Mouse (Mus musculus) testis, adult 2 months (tissue): ENCODE results near the gene Zfp553. TPM values are rescaled to one million over a fixed set of nuclear protein-coding genes. Genes with fewer than 3 reads are reported as not detected.

Experiments
- H3K27ac ChIP-seq: fragments of 200-500 bp; 2 replicates; pipeline ENCODE4 v1.5.1; 2012; ENCODE audit warnings: low read depth, low read length; ENCODE audit not compliant: control insufficient read depth, insufficient read depth
- H3K27me3 ChIP-seq: fragments of 200-500 bp; 2 replicates; pipeline ENCODE4 v1.6.1; 2012; ENCODE audit warnings: mild to moderate bottlenecking, low read length, moderate library complexity; ENCODE audit not compliant: control insufficient read depth, insufficient read depth
- H3K36me3 ChIP-seq: fragments of 200-500 bp; 2 replicates; pipeline ENCODE4 v1.6.1; 2012; ENCODE audit warnings: mild to moderate bottlenecking, low read length; ENCODE audit not compliant: control insufficient read depth, insufficient read depth
- H3K4me1 ChIP-seq: fragments of 200-500 bp; 2 replicates; pipeline ENCODE4 v1.6.1; 2012; ENCODE audit warnings: low read length; ENCODE audit not compliant: control insufficient read depth, insufficient read depth
- H3K4me3 ChIP-seq: fragments of 200-500 bp; 2 replicates; pipeline ENCODE4 v1.5.1; 2012; ENCODE audit warnings: low read depth, mild to moderate bottlenecking, low read length, moderate library complexity, mixed read lengths; ENCODE audit not compliant: control insufficient read depth
- CTCF ChIP-seq: fragments of 200-500 bp; IDR thresholded peaks from 2 replicates; pipeline ENCODE4 v1.5.1; 2012; ENCODE audit warnings: low read depth, mild to moderate bottlenecking, inconsistent platforms, low read length, moderate library complexity; ENCODE audit not compliant: control insufficient read depth, insufficient read depth, insufficient replicate concordance
- POLR2A ChIP-seq: fragments of 200-500 bp; IDR thresholded peaks from 2 replicates; pipeline ENCODE4 v1.6.1; 2012; ENCODE audit warnings: low read depth, mild to moderate bottlenecking, inconsistent platforms, low read length, moderate library complexity; ENCODE audit not compliant: control insufficient read depth
- polyA plus RNA-seq: library from polyadenylated mRNA; depleted of rRNA; stranded (reverse); fragments of >200 nt; gene quantifications from 2 replicates; pipeline ENCODE4 v1.2.3, GENCODE M21; 2012

Gene Zfp553
- polyA plus RNA-seq, 1 experiment = 3.7 TPM

DNA sequence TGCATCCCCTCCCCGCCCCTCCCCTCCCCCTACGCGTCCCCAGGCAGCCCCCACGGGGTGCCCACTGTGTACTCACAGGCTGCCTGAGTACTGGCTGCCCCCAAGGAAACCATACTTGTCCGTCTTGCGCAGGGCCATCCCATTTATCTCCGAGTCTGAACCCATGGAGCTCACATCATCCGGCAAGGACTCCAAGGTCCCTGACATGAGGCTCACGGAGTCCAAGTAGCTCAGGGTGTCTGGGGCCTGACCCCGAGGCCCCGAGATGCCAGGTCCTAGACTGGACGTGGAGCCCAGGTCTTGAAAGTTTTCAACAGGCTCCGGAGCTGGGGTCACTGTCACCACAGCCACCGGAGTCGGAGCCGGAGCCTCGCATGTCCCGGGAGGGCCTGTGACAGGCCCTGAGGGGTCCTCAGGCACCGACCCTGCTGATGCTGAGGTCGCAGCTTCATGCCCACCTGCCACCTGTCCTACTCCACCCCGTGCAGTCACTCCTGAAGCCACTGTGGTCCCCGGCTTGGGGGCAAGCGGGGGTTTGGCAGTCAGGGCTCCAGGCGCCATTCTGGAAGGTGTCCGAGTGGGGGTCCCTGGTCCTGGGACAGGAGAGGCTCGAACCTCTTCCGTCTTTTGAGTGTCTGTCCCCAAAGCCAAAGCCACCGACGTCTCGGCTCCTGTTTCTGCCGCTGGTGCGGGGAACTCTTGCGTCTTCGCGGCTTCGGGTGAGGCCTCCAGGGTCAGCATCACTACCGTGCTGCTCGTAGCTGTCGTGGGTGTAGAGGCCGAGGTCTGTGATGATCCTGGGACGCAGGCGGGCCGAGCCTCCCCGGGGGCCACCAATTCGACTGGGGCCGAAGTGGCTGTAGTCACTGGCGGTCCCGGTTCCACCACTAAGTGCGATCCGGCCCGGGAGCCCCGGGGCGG is 25.2 kb upstream of the Zfp553 start:
- TF ChIP-seq CTCF = no peak
- no peak for TF ChIP-seq POLR2A
- Histone ChIP-seq H3K4me3 (peak overlapping the region; percentile 73), H3K4me1 (peaks cover 11% of the 10 kb centered on the region), H3K36me3 (no peaks in the 10 kb centered on the region), H3K27ac (0 out of 2 replicates have a peak overlapping the region, but pooled peaks have one; percentile 8), H3K27me3 (no peaks in the 10 kb centered on the region)

DNA sequence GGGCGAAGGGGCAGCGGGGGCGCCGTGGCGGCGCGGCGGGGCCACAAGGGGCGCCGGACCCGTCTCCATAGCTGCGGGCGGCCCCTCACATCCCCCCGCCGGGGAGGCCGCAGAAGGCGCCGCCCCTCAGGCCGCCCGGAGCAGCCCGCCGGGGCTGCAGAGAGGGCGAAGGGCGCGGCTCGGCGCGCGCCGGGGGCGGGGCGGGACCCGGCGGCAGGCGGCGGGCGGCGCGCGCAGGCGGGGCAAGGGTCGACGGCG is 24.6 kb upstream of the Zfp553 start, which contains the start of gene Tbc1d10b:
TSS of gene Tbc1d10b (minus strand) at position 174 of the 258 bp plus-strand sequence.
- peaks cover 12% of the 10 kb centered on the region for H3K4me1 ChIP-seq
- H3K27ac ChIP-seq = peak within 1 kb of the TSS; percentile 40
- peak within 1 kb of the TSS; percentile 73 for H3K4me3 ChIP-seq
- no peaks in the 10 kb centered on the region for H3K36me3 ChIP-seq
- no peak for TF ChIP-seq CTCF
- no peaks in the 10 kb centered on the region for H3K27me3 ChIP-seq

DNA sequence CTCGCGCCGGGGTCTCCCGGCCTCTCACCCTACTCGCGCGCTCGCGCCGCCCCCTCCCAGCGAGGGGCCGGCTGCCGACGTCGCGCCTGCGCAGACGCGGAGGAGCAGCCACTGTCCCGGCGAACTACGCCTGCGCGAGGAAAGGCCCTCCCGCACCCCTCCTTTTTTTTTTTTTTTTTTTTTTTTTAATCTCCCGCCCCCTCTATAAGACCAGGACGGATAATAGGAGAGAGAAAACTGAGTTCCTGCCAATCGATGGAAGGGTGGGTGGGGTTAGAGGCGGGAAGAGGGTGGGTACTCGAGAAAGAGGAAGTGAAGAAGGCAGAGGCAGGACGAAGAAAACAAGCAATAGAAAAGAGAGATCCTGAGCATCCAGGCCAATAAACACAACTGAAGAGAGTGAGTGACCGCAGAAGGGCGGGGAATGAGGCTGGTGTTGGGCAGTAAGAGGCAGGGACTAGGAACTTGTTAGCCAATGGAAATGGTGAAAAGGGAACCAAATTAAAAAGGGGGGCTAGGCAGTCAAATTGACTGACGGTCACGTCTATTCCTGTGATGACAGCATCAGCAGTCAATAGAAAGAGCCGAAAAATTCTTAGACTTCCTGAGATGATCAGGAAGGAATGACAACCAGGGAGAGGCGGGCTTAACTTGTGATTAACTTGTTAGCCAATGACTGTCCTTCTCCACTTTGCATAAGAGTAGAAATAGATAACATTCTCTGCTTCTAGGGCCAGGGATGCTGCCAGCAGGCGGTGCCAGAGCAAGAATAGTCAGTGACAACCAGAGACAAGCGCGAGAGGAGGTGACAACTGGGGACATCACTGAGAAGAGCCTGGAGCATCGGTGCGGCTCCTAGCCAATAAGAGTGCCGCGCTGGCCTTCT is 24.1 kb upstream of the Zfp553 start, which contains the start of gene Mylpf:
TSS of gene Mylpf (plus strand) at position 338 of the 886 bp plus-strand sequence.
- Histone ChIP-seq H3K4me1 (peaks cover 14% of the 10 kb centered on the region), H3K27ac (peak within 1 kb of the TSS; percentile 40), H3K4me3 (peak within 1 kb of the TSS; percentile 73), H3K27me3 (no peaks in the 10 kb centered on the region), H3K36me3 (no peaks in the 10 kb centered on the region)
- TF ChIP-seq CTCF (peak; percentile 28; the same call in 1 of the 2 replicates), POLR2A (0 out of 2 replicates have a peak, but pooled peaks have one; percentile 31)

DNA sequence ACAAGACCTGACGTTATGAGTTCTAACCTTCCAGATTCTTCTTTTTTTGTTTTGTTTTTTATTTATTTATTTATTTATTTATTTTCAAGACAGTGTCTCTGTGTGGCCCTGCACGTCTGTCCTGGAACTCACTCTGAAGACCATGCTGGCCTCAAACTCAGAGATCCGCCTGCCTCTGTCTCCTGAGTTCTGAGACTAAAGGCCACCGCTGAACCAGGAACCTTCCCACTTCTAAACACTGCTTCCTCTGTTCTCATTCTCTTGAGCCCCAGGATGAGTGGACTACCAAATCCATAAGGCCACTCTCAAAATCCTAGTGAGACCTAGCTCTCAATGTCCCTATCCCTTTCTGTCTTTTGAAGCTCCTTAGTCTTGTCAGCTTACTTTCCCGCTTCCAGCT is 23.0 kb upstream of the Zfp553 start:
- Histone ChIP-seq H3K4me1 (peaks cover 23% of the 10 kb centered on the region), H3K4me3 (no peak overlapping the region), H3K27me3 (no peaks in the 10 kb centered on the region), H3K27ac (no peak overlapping the region), H3K36me3 (no peaks in the 10 kb centered on the region)
- no peak for TF ChIP-seq POLR2A
- TF ChIP-seq CTCF = no peak

DNA sequence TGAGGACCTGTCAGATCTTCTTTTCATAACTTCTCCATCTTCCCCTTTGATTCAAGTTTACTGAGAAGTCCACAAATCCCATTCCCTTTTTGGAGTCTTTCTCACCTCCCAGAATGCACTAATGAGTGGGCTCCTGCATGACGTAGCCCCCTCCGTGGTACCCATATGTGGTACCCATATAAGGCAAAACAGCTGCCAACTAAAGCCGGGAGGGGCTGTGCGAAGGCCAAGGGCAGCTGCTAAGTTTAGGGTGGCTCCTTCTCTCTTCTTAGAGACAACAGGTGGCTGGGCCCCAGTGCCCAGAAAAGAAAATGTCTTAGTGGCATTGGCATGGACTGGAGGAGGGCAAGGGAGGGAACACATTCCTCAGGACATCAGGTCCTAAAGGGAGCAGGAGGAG is 22.6 kb upstream of the Zfp553 start:
- no peak for TF ChIP-seq CTCF
- TF ChIP-seq POLR2A = no peak
- H3K27me3 ChIP-seq = no peaks in the 10 kb centered on the region
- no peak overlapping the region for H3K4me3 ChIP-seq
- H3K27ac ChIP-seq = no peak overlapping the region
- peaks cover 27% of the 10 kb centered on the region for H3K4me1 ChIP-seq
- no peaks in the 10 kb centered on the region for H3K36me3 ChIP-seq

DNA sequence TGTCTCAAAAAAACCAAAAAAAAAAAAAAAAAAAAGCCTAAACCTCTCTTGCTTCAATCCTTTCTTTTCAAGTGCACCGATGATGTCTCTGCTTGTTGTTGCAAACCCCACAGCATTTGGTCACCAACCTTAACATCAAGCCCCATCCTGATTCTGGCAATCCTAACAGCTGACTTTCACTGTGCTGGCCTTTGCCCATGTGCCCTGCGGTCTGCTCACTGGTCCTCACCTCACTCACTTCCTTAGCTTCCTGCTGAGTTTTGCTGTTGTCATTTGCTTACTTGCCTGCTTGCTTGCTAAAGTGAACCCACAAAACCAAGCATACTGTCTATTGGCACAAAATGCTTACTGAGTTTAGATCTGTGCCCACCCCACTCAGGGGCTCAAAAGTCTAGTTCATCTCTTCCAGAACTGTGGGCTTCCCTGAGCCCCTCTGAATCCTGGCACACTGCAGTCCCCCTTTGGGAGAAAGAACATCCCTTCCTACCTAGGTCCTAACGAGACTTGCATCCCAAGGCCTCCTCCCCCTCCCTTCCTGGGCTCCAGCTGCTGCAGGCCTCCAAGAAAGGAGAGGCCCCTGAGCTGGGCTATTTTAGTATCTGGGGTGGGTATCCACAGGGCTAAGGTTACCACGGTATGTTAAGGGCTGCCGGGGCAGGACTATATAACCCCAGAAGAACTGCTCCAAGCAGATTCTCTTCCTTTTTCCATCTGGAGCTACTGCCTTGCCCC is 21.7 kb upstream of the Zfp553 start:
- H3K27me3 ChIP-seq = no peaks in the 10 kb centered on the region
- peaks cover 32% of the 10 kb centered on the region for H3K4me1 ChIP-seq
- H3K36me3 ChIP-seq = no peaks in the 10 kb centered on the region
- no peak overlapping the region for H3K4me3 ChIP-seq
- H3K27ac ChIP-seq = no peak overlapping the region
- TF ChIP-seq CTCF (no peak), POLR2A (no peak)
